Comparison of ENCODE assay signal across 25 mouse cellular contexts in genomic region chr4:47179535-47179934, GRCm38 (mm10). TPM values are rescaled to one million over a fixed set of nuclear protein-coding genes. Genes with fewer than 3 reads are reported as not detected.
DNase-seq lines count a peak whose midpoint lies in the region; ATAC-seq and TF ChIP-seq lines count a peak whose summit lies in the region.
"Had no signal": no experiment of that assay in that cellular context is flagged by ENCODE, and none has a peak within 500 bp of the region (broad histone marks: within the 10 kb centered on the region; RNA-seq: fewer than 3 reads in every experiment).

No protein-coding gene starts in this region.

- ATAC-seq in kidney, embryonic 16.5 days (ENCODE audit: low FRiP score, low TSS enrichment) = no peak
- no peak for ATAC-seq in midbrain, embryonic 11.5 days (ENCODE audit: low FRiP score)
- ATAC-seq in midbrain, embryonic 16.5 days = no peak
- ATAC-seq: activated CD4-positive, CD25-positive, alpha-beta regulatory T cell, adult 4 months; CD4-positive, CD25-positive, alpha-beta regulatory T cell, adult 4 months; forebrain, embryonic 13.5 days; Patski had no signal

- H3K9ac ChIP-seq in kidney, embryonic 16.5 days (replicated peaks; ENCODE audit: low read length) = no peak overlapping the region
- H3K9ac ChIP-seq in midbrain, embryonic 11.5 days (ENCODE audit: low read length) = no peak overlapping the region
- H3K9ac ChIP-seq in midbrain, embryonic 16.5 days (ENCODE audit: low read depth, low read length) = no peak overlapping the region
- H3K9ac ChIP-seq: embryonic facial prominence, embryonic 12.5 days; forebrain, embryonic 13.5 days had no signal

- H3K27me3 ChIP-seq in kidney, embryonic 16.5 days (ENCODE audit: insufficient read depth, low read length) = no peaks in the 10 kb centered on the region
- H3K27me3 ChIP-seq in midbrain, embryonic 11.5 days (ENCODE audit: control insufficient read depth, insufficient read depth, low read length) = no peaks in the 10 kb centered on the region
- no peaks in the 10 kb centered on the region for H3K27me3 ChIP-seq in midbrain, embryonic 16.5 days (ENCODE audit: control insufficient read depth, insufficient read depth, low read depth, low read length)
- H3K27me3 ChIP-seq: CH12.LX; embryonic facial prominence, embryonic 12.5 days; forebrain, embryonic 13.5 days; Patski had no signal

- H3K27ac ChIP-seq in gastrocnemius, adult 2 months = peak overlapping the region; percentile 35; the same call in 1 of the 2 replicates
- H3K27ac ChIP-seq in kidney, embryonic 16.5 days (ENCODE audit: low read length) = peak overlapping the region; percentile 74; the same call in 1 of the 2 replicates
- H3K27ac ChIP-seq in midbrain, embryonic 11.5 days (ENCODE audit: low read depth, low read length) = no peak overlapping the region
- no peak overlapping the region for H3K27ac ChIP-seq in midbrain, embryonic 16.5 days (ENCODE audit: low read length)
- H3K27ac ChIP-seq: embryonic facial prominence, embryonic 10.5 days; embryonic facial prominence, embryonic 12.5 days; forebrain, embryonic 13.5 days had no signal

- TF ChIP-seq CTCF in gastrocnemius, adult 2 months (IDR thresholded peaks at IDR 0.05) = no peak

- no peak for DNase-seq in gastrocnemius, adult 2 months
- DNase-seq in gastrocnemius, adult 8-10 months (ENCODE audit: low spot score in 2 of 2) = no peak
- peak; percentile 11 to 13 for DNase-seq in heart, adult 18-20 months
- DNase-seq in heart, postnatal 36 days = no peak
- DNase-seq in kidney, postnatal 36 days = no peak
- DNase-seq in midbrain, embryonic 11.5 days (ENCODE audit: low spot score, missing footprints) = peak; percentile 77
- DNase-seq: adrenal gland, adult 8-10 months; adrenal gland, postnatal 14 days; adrenal gland, postnatal 36 days; B cell, adult 2 months; cerebellum, adult 11-12 months; cerebellum, adult 2 months; cerebellum, adult 9-10 months; cerebellum, postnatal 10 days; cerebellum, postnatal 25 days had no signal

- H3K36me3 ChIP-seq in kidney, embryonic 16.5 days (ENCODE audit: insufficient read depth, low read length) = no peaks in the 10 kb centered on the region
- H3K36me3 ChIP-seq in midbrain, embryonic 11.5 days (ENCODE audit: control insufficient read depth, insufficient read depth, low read length) = no peaks in the 10 kb centered on the region
- H3K36me3 ChIP-seq in midbrain, embryonic 16.5 days (ENCODE audit: control insufficient read depth, insufficient read depth, low read length) = no peaks in the 10 kb centered on the region
- H3K36me3 ChIP-seq: embryonic facial prominence, embryonic 10.5 days; embryonic facial prominence, embryonic 12.5 days; G1E had no signal

- 0 out of 2 replicates have a peak, but pooled peaks cover 4% of the 10 kb centered on the region for H3K4me1 ChIP-seq in kidney, embryonic 16.5 days (ENCODE audit: insufficient read depth, low read length)
- no peaks in the 10 kb centered on the region for H3K4me1 ChIP-seq in midbrain, embryonic 11.5 days (ENCODE audit: control insufficient read depth, insufficient read depth, low read length)
- H3K4me1 ChIP-seq in midbrain, embryonic 16.5 days (ENCODE audit: control insufficient read depth, insufficient read depth, low read length) = no peaks in the 10 kb centered on the region
- H3K4me1 ChIP-seq: embryonic facial prominence, embryonic 12.5 days; forebrain, embryonic 13.5 days had no signal

- intact Hi-C loops in gastrocnemius, adult 2 months (cut with DNase I) = no loop called here
- intact Hi-C loops in heart, postnatal 36 days (cut with DNase I) = loop anchor here (5.0 kb wide), 1 partner anchor 42 kb away; no protein-coding TSS in a partner anchor

- H3K4me2 ChIP-seq in kidney, embryonic 16.5 days (replicated peaks; ENCODE audit: low read depth, low read length) = no peak overlapping the region
- H3K4me2 ChIP-seq in midbrain, embryonic 11.5 days = no peak overlapping the region
- H3K4me2 ChIP-seq in midbrain, embryonic 16.5 days (ENCODE audit: low read length) = no peak overlapping the region
- H3K4me2 ChIP-seq: embryonic facial prominence, embryonic 12.5 days; forebrain, embryonic 13.5 days had no signal

- H3K4me3 ChIP-seq in gastrocnemius, adult 2 months = no peak overlapping the region
- H3K4me3 ChIP-seq in kidney, embryonic 16.5 days (ENCODE audit: low read length) = no peak overlapping the region
- H3K4me3 ChIP-seq in midbrain, embryonic 11.5 days (ENCODE audit: low read depth, low read length) = no peak overlapping the region
- no peak overlapping the region for H3K4me3 ChIP-seq in midbrain, embryonic 16.5 days (ENCODE audit: low read depth, low read length)
- H3K4me3 ChIP-seq: embryonic facial prominence, embryonic 10.5 days; embryonic facial prominence, embryonic 12.5 days; forebrain, embryonic 13.5 days had no signal

- 80% methylated on average over 5 of the region's 5 CpGs for WGBS in kidney, embryonic 16.5 days
- WGBS in midbrain, embryonic 11.5 days = 90% methylated on average over 5 of the region's 5 CpGs
- WGBS in midbrain, embryonic 16.5 days = 91% methylated on average over 5 of the region's 5 CpGs

- H3K9me3 ChIP-seq in kidney, embryonic 16.5 days (ENCODE audit: low read length) = no peaks in the 10 kb centered on the region
- H3K9me3 ChIP-seq in midbrain, embryonic 11.5 days (ENCODE audit: control insufficient read depth, low read length) = no peaks in the 10 kb centered on the region
- H3K9me3 ChIP-seq in midbrain, embryonic 16.5 days (replicated peaks; ENCODE audit: control insufficient read depth, low read length, poor library complexity, severe bottlenecking) = no peaks in the 10 kb centered on the region
- H3K9me3 ChIP-seq: embryonic facial prominence, embryonic 10.5 days; embryonic facial prominence, embryonic 12.5 days; forebrain, embryonic 13.5 days had no signal

RNA-seq across cellular contexts. Expression of gene Col15a1, which starts 28.4 kb away (rescaled TPM):
- total RNA-seq in gastrocnemius, adult 2 months (2021) = 10 to 100 TPM; 19.5 to 37.8 TPM
- 10 to 100 TPM in 3 of 4 experiments, 1 to 10 TPM in 1; 9.7 to 30.8 (median 14.9) TPM for total RNA-seq in gastrocnemius, adult 8-10 months (2022)
- 10 to 100 TPM; 50.7 to 61.5 TPM for total RNA-seq in heart, adult 18-20 months (2021)
- 100 to 1,000 TPM in 1 of 2 experiments, 10 to 100 TPM in 1; 91.2 to 101 TPM for total RNA-seq in heart, postnatal 36 days (2021)
- polyA plus RNA-seq in kidney, embryonic 16.5 days (2015; fragmentation: Nextera tagmentation; extraction: Ambion mirVana) = 26.5 and 29.1 TPM in 2 replicates
- 2.9 TPM in 2 replicates for polyA plus RNA-seq in midbrain, embryonic 11.5 days (2014; fragmentation: Nextera tagmentation; extraction: Ambion mirVana)
- polyA plus RNA-seq in midbrain, embryonic 16.5 days (2015; fragmentation: Nextera tagmentation; extraction: Ambion mirVana) = 3.4 and 5.3 TPM in 2 replicates
- polyA plus RNA-seq: G1E had no signal

Comparison
In these comparisons a context has a peak if more than half of its experiments do, and no peak if none do; other contexts are left out.
1. DNase-seq: peak in heart, adult 18-20 months (2 of 2) and midbrain, embryonic 11.5 days (single experiment); none in gastrocnemius, adult 2 months (single experiment), gastrocnemius, adult 8-10 months (0 of 2), heart, postnatal 36 days (0 of 2) and kidney, postnatal 36 days (0 of 2).
2. H3K27ac ChIP-seq: peak in gastrocnemius, adult 2 months (single experiment) and kidney, embryonic 16.5 days (single experiment); none in midbrain, embryonic 11.5 days (single experiment) and midbrain, embryonic 16.5 days (single experiment).